Mouse (Mus musculus): Measurements from ENCODE around the gene Elk3.

DNA sequence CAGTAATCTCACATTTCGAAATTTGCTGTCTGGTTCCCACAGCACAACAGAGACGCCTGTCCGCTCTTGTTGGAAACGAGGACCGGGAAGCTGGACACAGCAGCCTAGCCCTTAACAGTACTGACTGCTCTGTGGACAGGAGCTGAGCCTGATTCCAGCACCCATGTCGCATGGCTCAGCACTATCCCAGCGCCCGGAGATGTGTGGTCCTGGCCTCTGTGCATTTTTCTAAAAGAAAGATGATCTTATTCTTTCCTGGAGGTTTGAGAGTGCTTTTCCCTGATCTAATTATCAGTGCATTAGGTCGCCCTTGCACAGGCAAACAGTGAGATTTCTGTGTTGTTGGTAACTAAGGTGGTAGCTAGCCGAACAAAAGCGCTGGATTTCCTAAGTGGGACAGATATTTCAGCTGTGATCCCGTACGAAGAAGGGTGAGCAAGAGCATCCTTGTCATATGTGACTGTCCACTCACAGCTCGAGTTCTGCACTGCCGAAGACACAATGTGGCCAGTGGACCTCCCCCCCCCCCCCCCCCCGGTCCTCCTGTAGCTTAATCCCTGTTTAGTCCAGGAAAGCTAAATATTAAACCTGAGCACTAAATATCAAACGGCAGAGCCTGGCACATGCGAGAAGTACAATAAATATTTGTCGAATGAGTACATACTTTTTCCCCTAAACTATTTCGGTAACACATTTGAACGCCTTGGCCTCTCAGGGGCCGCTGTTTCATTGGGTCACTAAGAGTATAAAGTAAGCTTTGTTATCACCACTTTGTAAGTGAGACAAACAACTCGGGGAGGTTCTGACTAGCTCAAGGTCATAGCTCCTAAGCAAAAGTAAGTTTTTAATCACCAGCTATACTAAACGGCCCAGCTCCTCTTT is 60.3 kb downstream of the Elk3 start:
- no peak for TF ChIP-seq CTCF (IDR thresholded peaks at IDR 0.05)
- no peak for TF ChIP-seq POLR2A (IDR thresholded peaks at IDR 0.05; ENCODE audit: insufficient read depth, low read depth, low read length)
- no peak for TF ChIP-seq EP300 (IDR thresholded peaks at IDR 0.05; ENCODE audit: insufficient read depth, low read depth, low read length)
